Mouse (Mus musculus): ENCODE results near the gene Tmem45a. TPM values are rescaled to one million over a fixed set of nuclear protein-coding genes. Genes with fewer than 3 reads are reported as not detected.
A peak's percentile ranks its signal among the peaks of the same experiment; 100 is the strongest.
"Not testable (repeated sequence)": the region's sequence is repeated elsewhere in the genome, so short reads cannot be mapped to it uniquely, and the experiment has no call there.

Gene Tmem45a
- 1.1 and 1.6 TPM in 2 replicates for polyA plus RNA-seq (2015; fragmentation: Nextera tagmentation; extraction: Ambion mirVana)

- Histone ChIP-seq H3K4me1 (replicated peaks) (peaks cover 6% of the 10 kb centered on the region; the same call in 1 of the 2 replicates), H3K4me3 (replicated peaks) (peak within 1 kb of the TSS; percentile 44), H3K36me3 (replicated peaks) (no peaks in the 10 kb centered on the region), H3K9ac (no peak within 1 kb of the TSS), H3K27ac (replicated peaks) (no peak within 1 kb of the TSS), H3K4me2 (peak within 1 kb of the TSS; percentile 66), H3K27me3 (no peaks in the 10 kb centered on the region), H3K9me3 (replicated peaks) (no peaks in the 10 kb centered on the region)
- WGBS (ENCODE audit: insufficient replicate concordance), result 4% methylated on average over 25 of the region's 25 CpGs
- peak; percentile 64 for ATAC-seq (ENCODE audit: insufficient read depth)
Measured at GRCm38 (mm10) chr16:56885824-56886615, at the start of gene Tmem45a. Gene Tmem45a (minus strand): TSS chr16:56886166.

GRCm38 (mm10) chr16:56928023-56928422, 42.1 kb upstream of the Tmem45a start, which contains the start of gene Lnp1:
Gene Lnp1 (minus strand): TSS chr16:56928061.
- Histone ChIP-seq H3K4me1 (replicated peaks) (no peaks in the 10 kb centered on the region), H3K27me3 (no peaks in the 10 kb centered on the region), H3K36me3 (replicated peaks) (no peaks in the 10 kb centered on the region), H3K9me3 (replicated peaks) (no peaks in the 10 kb centered on the region), H3K27ac (replicated peaks) (no peak within 1 kb of the TSS), H3K4me3 (replicated peaks) (no peak within 1 kb of the TSS), H3K4me2 (no peak within 1 kb of the TSS), H3K9ac (no peak within 1 kb of the TSS)
- 60% methylated on average over 3 of the region's 3 CpGs for WGBS (ENCODE audit: insufficient replicate concordance)
- no peak for ATAC-seq (ENCODE audit: insufficient read depth)

- whole genome bisulfite sequencing (ENCODE audit: insufficient replicate concordance), result 21% methylated on average over 8 of the region's 8 CpGs
Measured at GRCm38 (mm10) chr16:56920102-56920657, 34.2 kb upstream of the Tmem45a start.

DNA sequence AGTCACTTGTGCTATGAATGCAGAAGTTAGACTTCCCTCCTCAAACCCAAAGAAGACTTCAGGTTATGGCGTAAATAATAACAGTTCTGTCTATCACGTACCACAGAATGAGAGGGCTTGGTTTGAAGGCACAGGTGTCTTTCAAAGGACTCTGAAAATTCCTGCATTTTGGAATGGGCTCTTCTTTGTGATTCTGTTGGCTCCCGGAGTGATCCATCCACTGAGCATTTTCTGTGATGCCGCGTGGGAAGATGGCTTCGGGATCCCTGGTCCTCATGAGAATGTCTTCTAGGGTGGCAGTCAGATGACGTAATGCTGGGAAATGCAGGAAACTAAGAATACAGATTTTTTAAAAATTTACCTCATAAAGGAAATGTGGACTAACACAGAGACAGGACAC, 31.3 kb upstream of the Tmem45a start:
- Histone ChIP-seq H3K27me3 (no peaks in the 10 kb centered on the region), H3K9ac (no peak overlapping the region), H3K4me1 (replicated peaks) (no peaks in the 10 kb centered on the region), H3K9me3 (replicated peaks) (no peaks in the 10 kb centered on the region), H3K4me2 (no peak overlapping the region), H3K27ac (replicated peaks) (no peak overlapping the region), H3K36me3 (replicated peaks) (no peaks in the 10 kb centered on the region), H3K4me3 (replicated peaks) (no peak overlapping the region)
- ATAC-seq (ENCODE audit: insufficient read depth), result no peak
- 74% methylated on average over 7 of the region's 7 CpGs for WGBS (ENCODE audit: insufficient replicate concordance)

More at GRCm38 (mm10) chr16:56920102-56920657, 34.2 kb upstream of the Tmem45a start:
- Histone ChIP-seq H3K4me1 (replicated peaks) (no peaks in the 10 kb centered on the region), H3K4me3 (replicated peaks) (no peak overlapping the region), H3K27me3 (no peaks in the 10 kb centered on the region), H3K27ac (replicated peaks) (no peak overlapping the region), H3K9me3 (replicated peaks) (no peaks in the 10 kb centered on the region), H3K4me2 (no peak overlapping the region), H3K36me3 (replicated peaks) (no peaks in the 10 kb centered on the region), H3K9ac (no peak overlapping the region)
- ATAC-seq (ENCODE audit: insufficient read depth), result no peak

GRCm38 (mm10) chr16:56908986-56909385, 23.0 kb upstream of the Tmem45a start:
- no peak overlapping the region for H3K27ac ChIP-seq (replicated peaks)
- H3K9me3 ChIP-seq (replicated peaks), result no peaks in the 10 kb centered on the region
- H3K9ac ChIP-seq, result no peak overlapping the region
- no peak overlapping the region for H3K4me2 ChIP-seq
- no peak overlapping the region for H3K4me3 ChIP-seq (replicated peaks)
- H3K27me3 ChIP-seq, result no peaks in the 10 kb centered on the region
- WGBS (ENCODE audit: insufficient replicate concordance), result 51% methylated on average over 5 of the region's 5 CpGs
- H3K4me1 ChIP-seq (replicated peaks), result no peaks in the 10 kb centered on the region
- H3K36me3 ChIP-seq (replicated peaks), result no peaks in the 10 kb centered on the region
- ATAC-seq (ENCODE audit: insufficient read depth), result no peak

- H3K9me3 ChIP-seq (replicated peaks); H3K9ac ChIP-seq; H3K27me3 ChIP-seq; ATAC-seq (ENCODE audit: insufficient read depth); H3K4me3 ChIP-seq (replicated peaks); H3K4me2 ChIP-seq; H3K4me1 ChIP-seq (replicated peaks); H3K27ac ChIP-seq (replicated peaks); H3K36me3 ChIP-seq (replicated peaks): not testable (repeated sequence)
- 53% methylated on average over 3 of the region's 3 CpGs for WGBS (ENCODE audit: insufficient replicate concordance)
Measured at GRCm38 (mm10) chr16:56902206-56902605, 16.2 kb upstream of the Tmem45a start.

DNA sequence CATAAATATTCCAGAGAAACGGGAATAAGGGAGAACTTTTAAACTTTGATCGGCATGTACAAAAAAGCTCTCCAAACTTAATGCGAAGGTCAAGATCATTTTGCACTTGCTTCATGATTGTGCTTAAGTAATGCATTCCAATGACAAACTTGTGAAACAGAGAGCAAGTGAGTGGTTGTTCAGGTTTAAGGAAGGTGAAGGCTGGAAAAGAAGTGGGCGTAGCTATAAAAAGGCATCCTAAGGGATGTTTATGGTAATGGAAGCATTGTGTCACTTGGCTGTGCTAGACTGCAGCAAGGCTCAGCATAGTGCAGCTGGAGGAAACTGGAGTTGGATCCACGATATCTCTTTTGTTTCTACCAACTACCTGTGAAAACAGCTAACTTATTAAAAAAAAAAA, 5.6 kb upstream of the Tmem45a start:
- 66% methylated on average over 5 of the region's 5 CpGs for WGBS (ENCODE audit: insufficient replicate concordance)
- no peaks in the 10 kb centered on the region for H3K27me3 ChIP-seq
- no peaks in the 10 kb centered on the region for H3K4me1 ChIP-seq (replicated peaks)
- H3K4me3 ChIP-seq (replicated peaks), result no peak overlapping the region
- H3K9me3 ChIP-seq (replicated peaks), result no peaks in the 10 kb centered on the region
- H3K4me2 ChIP-seq, result no peak overlapping the region
- no peak for ATAC-seq (ENCODE audit: insufficient read depth)
- no peak overlapping the region for H3K9ac ChIP-seq
- no peak overlapping the region for H3K27ac ChIP-seq (replicated peaks)
- H3K36me3 ChIP-seq (replicated peaks), result no peaks in the 10 kb centered on the region

DNA sequence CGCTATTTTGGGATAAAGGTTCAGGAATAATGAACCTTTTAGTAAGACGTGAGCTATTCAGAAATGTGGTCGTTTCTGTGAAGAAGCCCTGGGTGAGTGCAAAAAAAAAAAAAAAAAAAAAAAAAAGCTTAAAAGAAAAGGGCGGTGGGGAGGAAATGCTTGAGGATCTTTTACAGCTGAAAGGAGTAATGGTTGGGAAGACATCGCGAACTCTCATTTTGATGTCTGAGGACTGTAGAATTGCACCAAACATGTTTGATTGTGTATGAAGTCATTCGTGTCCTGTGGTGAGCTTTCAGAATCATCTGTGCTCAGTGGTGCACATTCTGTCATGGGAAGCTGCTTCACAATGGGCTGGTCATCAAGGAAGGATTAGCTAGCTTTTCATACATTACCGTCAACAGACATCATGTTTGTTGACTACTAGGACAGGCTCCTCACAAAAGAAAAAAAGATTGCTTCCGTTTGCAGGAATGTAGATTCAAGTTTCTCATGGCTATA, 700 bp upstream of the Tmem45a start:
- no peaks in the 10 kb centered on the region for H3K9me3 ChIP-seq (replicated peaks)
- H3K4me1 ChIP-seq (replicated peaks), result peaks cover 6% of the 10 kb centered on the region; the same call in 1 of the 2 replicates
- H3K27me3 ChIP-seq, result no peaks in the 10 kb centered on the region
- H3K4me3 ChIP-seq (replicated peaks), result peak overlapping the region; percentile 44
- no peak for ATAC-seq (ENCODE audit: insufficient read depth)
- no peak overlapping the region for H3K27ac ChIP-seq (replicated peaks)
- peak overlapping the region; percentile 66 for H3K4me2 ChIP-seq
- no peak overlapping the region for H3K9ac ChIP-seq
- H3K36me3 ChIP-seq (replicated peaks), result no peaks in the 10 kb centered on the region
- 35% methylated on average over 9 of the region's 9 CpGs for WGBS (ENCODE audit: insufficient replicate concordance)

DNA sequence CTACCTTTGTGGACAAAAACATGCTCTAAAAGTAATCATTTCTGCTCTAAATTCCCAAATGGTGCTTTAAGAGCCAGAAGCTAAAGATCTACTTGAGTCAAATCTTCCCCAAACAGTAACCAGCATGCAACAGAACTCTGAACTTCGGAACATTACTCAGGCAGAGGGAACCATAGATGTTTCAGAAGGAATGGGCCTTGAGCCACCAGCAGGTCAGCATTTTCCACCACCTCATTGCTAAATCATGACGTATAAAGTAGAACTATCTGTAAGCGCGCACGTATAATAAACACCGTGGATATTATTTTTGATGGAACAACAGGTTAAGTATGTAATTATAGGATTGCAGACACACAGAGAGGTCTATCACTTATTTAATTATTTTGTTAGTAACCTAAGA, 1.2 kb downstream of the Tmem45a start:
- no peak overlapping the region for H3K4me2 ChIP-seq
- H3K9me3 ChIP-seq (replicated peaks), result no peaks in the 10 kb centered on the region
- no peak overlapping the region for H3K4me3 ChIP-seq (replicated peaks)
- no peaks in the 10 kb centered on the region for H3K36me3 ChIP-seq (replicated peaks)
- no peak overlapping the region for H3K27ac ChIP-seq (replicated peaks)
- no peak overlapping the region for H3K9ac ChIP-seq
- H3K27me3 ChIP-seq, result no peaks in the 10 kb centered on the region
- no peak for ATAC-seq (ENCODE audit: insufficient read depth)
- H3K4me1 ChIP-seq (replicated peaks), result peaks cover 6% of the 10 kb centered on the region; the same call in 1 of the 2 replicates
- WGBS (ENCODE audit: insufficient replicate concordance), result 84% methylated on average over 6 of the region's 6 CpGs

DNA sequence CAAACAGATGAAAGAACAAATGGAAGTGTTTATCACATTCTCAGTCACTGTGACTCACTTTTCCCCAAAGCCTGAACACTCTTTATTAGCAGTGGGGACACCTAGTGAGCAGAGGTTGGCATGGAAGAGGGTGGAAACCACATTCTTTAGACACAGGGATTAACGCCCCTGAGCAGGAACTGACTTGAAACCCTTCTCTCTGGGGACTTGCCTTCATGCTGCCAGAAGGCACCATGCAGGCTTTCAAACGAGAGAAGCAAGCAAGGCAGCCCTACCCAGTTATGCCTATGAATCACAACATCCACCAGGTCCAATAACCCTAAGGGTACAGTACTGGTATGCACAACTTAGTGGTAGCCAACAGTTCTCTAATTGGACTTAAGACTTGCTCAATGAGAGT, 12.6 kb downstream of the Tmem45a start:
- WGBS (ENCODE audit: insufficient replicate concordance), result 30% methylated on average over 2 of the region's 2 CpGs
- no peak for ATAC-seq (ENCODE audit: insufficient read depth)
- no peak overlapping the region for H3K9ac ChIP-seq

DNA sequence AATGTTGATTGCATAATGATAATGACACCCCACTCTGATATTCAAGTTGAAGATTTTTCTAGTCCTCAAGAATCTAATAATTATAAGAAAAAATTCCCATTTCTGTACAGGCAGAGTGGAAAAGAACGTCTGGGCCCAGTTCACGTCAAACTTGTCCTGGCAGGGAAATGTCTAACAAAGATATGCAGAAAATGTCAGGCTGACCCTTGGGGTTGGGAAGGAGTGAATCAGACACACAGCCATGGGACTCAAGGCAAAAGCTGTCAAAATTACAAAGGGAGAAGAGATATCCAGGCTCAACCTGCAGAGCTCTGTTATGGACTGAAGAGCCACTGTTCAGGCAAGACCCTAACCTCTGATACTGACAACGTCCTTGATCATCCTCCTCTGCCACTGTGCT, 15.5 kb downstream of the Tmem45a start:
- Histone ChIP-seq H3K27ac (replicated peaks) (no peak overlapping the region), H3K27me3 (no peaks in the 10 kb centered on the region), H3K9me3 (replicated peaks) (no peaks in the 10 kb centered on the region), H3K4me1 (replicated peaks) (no peaks in the 10 kb centered on the region), H3K36me3 (replicated peaks) (no peaks in the 10 kb centered on the region), H3K4me3 (replicated peaks) (no peak overlapping the region), H3K9ac (no peak overlapping the region), H3K4me2 (no peak overlapping the region)
- ATAC-seq (ENCODE audit: insufficient read depth), result no peak
- 56% methylated on average over 3 of the region's 3 CpGs for WGBS (ENCODE audit: insufficient replicate concordance)

More for the DNA sequence above, 12.6 kb downstream of the Tmem45a start:
- Histone ChIP-seq H3K9me3 (replicated peaks) (no peaks in the 10 kb centered on the region), H3K4me2 (no peak overlapping the region), H3K36me3 (replicated peaks) (no peaks in the 10 kb centered on the region), H3K27me3 (no peaks in the 10 kb centered on the region), H3K4me3 (replicated peaks) (no peak overlapping the region), H3K4me1 (replicated peaks) (no peaks in the 10 kb centered on the region), H3K27ac (replicated peaks) (no peak overlapping the region)
